Mouse (Mus musculus) E14TG2a.4 (cell line): ENCODE results near the gene Dpf1.

Experiments
- H3K27me3 ChIP-seq: 2 replicates; pipeline ENCODE4 v1.6.1; 2014; ENCODE audit warnings: low read length, control low read depth; ENCODE audit not compliant: insufficient read depth
- H3K36me3 ChIP-seq: 2 replicates; pipeline ENCODE4 v1.6.1; 2014; ENCODE audit warnings: low read length, control low read depth; ENCODE audit not compliant: insufficient read depth
- H3K4me1 ChIP-seq: replicated peaks from 2 replicates; pipeline ENCODE4 v1.6.1; 2014; ENCODE audit warnings: low read depth, low read length, control low read depth
- H3K4me3 ChIP-seq: replicated peaks from 2 replicates; pipeline ENCODE4 v1.5.1; 2014; ENCODE audit warnings: mild to moderate bottlenecking, low read length
- H3K9me3 ChIP-seq: 2 replicates; pipeline ENCODE4 v1.6.1; 2014; ENCODE audit warnings: low read length, control low read depth
- CTCF ChIP-seq: conservative IDR thresholded peaks from 2 replicates; pipeline ENCODE4 v1.5.1; 2014; ENCODE audit warnings: low read length
- NANOG ChIP-seq: IDR thresholded peaks from 2 replicates; pipeline ENCODE4 v1.6.1; 2014; ENCODE audit warnings: borderline replicate concordance, low read length, mixed read lengths
- POU5F1 ChIP-seq: IDR thresholded peaks from 2 replicates; pipeline ENCODE4 v1.6.1; 2014; ENCODE audit warnings: low read length, borderline replicate concordance

Dpf1 gene

DNA sequence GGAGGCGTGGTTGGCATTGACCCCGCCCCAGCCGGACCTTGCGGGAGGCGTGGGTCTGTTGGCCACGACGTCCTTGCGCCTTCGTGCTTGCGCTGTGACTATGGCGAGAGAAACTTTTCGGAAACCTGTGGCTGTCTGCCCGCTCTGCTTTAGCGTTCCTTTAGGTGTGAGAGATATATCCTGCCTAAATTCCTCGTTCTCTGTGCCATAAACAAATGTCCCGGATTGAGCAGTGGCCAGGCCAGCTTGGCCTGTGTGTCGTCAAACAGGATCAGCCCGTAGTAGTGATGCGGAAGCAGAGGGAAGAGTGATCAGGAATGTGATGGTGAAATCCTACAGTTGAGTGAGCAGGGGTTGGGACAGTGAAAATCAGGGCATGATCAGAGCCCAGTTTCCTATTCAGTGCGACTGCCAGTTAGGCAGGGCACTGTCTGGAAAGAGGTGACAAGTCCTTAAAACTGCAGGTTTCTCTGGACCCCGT, 21.6 kb upstream of the Dpf1 start:
- TF ChIP-seq NANOG = no peak
- no peak for TF ChIP-seq CTCF
- no peak for TF ChIP-seq POU5F1
- peaks cover 62% of the 10 kb centered on the region for H3K4me1 ChIP-seq
- H3K9me3 ChIP-seq = no peaks in the 10 kb centered on the region
- peaks cover 24% of the 10 kb centered on the region for H3K36me3 ChIP-seq
- H3K4me3 ChIP-seq = peak overlapping the region; percentile 92
- peaks cover 7% of the 10 kb centered on the region; the same call in 1 of the 2 replicates for H3K27me3 ChIP-seq

DNA sequence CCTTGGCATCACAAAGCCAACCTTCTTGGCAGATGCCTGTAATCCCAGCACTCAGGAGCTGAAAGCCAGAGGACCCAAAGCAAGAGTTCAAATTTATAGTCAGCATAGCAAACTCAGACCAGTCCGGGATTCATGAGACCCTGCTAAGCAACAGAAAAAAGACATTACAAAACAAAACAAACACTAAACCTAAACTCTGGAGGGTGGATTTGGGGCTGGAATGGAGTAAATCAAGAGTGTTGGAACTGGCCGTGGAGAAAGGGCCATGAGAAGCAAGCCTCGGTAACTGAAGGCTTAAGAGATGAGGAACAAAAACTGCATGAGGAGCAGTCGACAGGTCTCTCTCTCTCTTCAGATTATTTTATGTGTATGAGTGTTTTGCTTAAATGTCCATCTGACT, 19.9 kb upstream of the Dpf1 start:
- TF ChIP-seq POU5F1 (no peak), CTCF (no peak), NANOG (no peak)
- H3K36me3 ChIP-seq = peaks cover 6% of the 10 kb centered on the region
- H3K4me3 ChIP-seq = no peak overlapping the region
- H3K9me3 ChIP-seq = peaks cover 6% of the 10 kb centered on the region
- H3K27me3 ChIP-seq = peaks cover 7% of the 10 kb centered on the region; the same call in 1 of the 2 replicates
- H3K4me1 ChIP-seq = peaks cover 52% of the 10 kb centered on the region

DNA sequence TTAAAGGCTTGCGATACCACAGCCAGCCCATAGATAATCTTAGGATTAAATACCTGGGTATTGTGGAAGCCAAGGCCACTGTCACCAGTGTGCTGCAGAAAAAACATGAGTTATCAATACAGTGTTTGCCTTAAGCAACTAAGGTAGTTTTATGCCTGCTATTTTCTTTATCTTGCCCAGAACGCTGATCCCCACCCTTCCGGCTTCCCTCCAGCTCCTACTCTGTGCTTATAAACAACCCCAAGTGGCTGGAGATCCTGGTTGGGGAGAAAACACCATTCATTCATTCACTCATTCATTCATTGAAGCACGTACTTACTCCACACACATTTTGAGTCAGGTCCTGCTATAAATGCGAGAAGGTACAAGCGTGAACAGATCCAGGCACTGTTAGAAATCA, 19.2 kb upstream of the Dpf1 start:
- TF ChIP-seq NANOG (no peak), CTCF (no peak), POU5F1 (no peak)
- H3K4me3 ChIP-seq = no peak overlapping the region
- peaks cover 48% of the 10 kb centered on the region for H3K4me1 ChIP-seq
- H3K27me3 ChIP-seq = peaks cover 7% of the 10 kb centered on the region; the same call in 1 of the 2 replicates
- H3K36me3 ChIP-seq = no peaks in the 10 kb centered on the region
- peaks cover 6% of the 10 kb centered on the region for H3K9me3 ChIP-seq

DNA sequence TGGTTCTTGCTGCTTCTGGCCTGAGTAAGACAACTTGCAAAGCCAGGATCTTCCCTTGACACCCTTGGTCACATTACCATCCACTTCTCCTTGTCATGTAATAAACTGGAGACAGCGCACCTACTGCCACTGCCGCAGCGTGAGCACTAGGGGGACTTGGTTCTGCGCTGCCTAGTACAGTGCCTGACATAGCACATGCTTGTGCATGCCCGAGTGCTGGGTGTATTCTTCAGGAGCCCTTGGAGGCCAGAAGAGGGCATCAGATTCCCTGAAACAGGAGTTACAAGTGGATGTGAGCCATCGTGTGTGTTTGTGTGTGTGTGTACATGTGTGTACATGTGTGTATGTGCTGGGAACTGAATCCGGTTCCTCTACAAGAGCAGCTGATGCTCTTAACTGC, 16.3 kb upstream of the Dpf1 start:
- Histone ChIP-seq H3K4me3 (no peak overlapping the region), H3K4me1 (peaks cover 58% of the 10 kb centered on the region), H3K27me3 (peaks cover 7% of the 10 kb centered on the region; the same call in 1 of the 2 replicates), H3K36me3 (peaks cover 10% of the 10 kb centered on the region), H3K9me3 (peaks cover 6% of the 10 kb centered on the region)
- TF ChIP-seq CTCF = 0 out of 2 replicates have a peak, but pooled peaks have one; percentile 4
- no peak for TF ChIP-seq POU5F1
- TF ChIP-seq NANOG = no peak

DNA sequence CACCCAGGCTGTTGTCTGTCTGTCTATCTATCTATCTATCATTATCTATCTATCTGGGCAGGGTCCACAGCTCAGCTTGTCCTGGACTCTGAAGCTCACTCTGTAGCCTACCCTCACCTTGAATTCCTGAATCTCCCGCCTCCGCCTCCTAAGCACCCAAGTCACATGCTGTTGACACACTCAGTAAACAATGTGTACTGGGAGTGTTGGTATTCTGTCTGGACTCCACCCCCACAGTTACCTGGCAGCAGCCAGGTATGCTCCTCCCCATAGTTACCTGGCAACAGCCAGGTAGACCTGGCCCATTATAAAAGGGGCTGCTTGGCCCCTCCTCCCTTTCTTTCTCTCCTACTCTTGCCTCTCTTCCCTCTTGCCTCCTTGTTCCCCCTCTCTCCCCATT, 15.7 kb upstream of the Dpf1 start:
- TF ChIP-seq NANOG = no peak
- TF ChIP-seq POU5F1 = no peak
- no peak for TF ChIP-seq CTCF

DNA sequence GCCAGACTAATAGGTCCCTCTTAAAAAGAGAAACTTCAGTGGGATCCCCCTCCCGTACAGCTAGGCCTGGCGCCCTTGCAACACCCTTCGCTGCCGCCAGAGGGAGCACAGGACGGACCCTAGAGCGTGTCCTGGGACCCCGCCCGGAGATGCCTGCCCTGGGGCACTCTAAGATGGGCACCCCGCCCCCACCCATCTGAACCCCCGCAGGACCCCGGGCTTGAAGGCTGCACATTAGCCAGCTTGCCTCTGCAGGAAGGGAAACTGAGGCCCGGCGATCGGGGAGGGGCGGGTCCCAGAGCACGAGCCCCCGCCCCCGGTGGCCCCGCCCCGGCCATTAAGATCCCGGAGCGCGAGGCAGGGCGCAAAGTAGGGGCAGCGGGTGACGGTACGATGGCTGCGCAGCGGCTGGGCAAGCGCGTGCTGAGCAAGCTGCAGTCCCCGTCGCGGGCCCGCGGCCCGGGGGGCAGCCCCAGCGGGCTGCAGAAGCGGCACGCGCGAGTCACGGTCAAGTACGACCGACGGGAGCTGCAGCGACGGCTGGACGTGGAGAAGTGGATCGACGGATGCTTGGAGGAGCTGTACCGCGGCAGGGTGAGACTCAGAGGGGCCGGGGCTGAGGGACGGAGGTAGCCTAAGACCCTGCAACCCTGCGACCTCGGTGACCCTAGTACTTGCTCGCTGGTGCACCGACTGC, 14.7 kb upstream of the Dpf1 start, which contains the start of gene Ppp1r14a:
Gene Ppp1r14a (plus strand): TSS at position 367 of the 697 bp plus-strand sequence.
- TF ChIP-seq NANOG (no peak), CTCF (peak; percentile 95)
- peaks cover 6% of the 10 kb centered on the region for H3K9me3 ChIP-seq

More for the DNA sequence above, 15.7 kb upstream of the Dpf1 start:
- H3K9me3 ChIP-seq = peaks cover 6% of the 10 kb centered on the region
- peaks cover 60% of the 10 kb centered on the region for H3K4me1 ChIP-seq
- peaks cover 15% of the 10 kb centered on the region for H3K36me3 ChIP-seq
- peaks cover 7% of the 10 kb centered on the region; the same call in 1 of the 2 replicates for H3K27me3 ChIP-seq
- H3K4me3 ChIP-seq = no peak overlapping the region

DNA sequence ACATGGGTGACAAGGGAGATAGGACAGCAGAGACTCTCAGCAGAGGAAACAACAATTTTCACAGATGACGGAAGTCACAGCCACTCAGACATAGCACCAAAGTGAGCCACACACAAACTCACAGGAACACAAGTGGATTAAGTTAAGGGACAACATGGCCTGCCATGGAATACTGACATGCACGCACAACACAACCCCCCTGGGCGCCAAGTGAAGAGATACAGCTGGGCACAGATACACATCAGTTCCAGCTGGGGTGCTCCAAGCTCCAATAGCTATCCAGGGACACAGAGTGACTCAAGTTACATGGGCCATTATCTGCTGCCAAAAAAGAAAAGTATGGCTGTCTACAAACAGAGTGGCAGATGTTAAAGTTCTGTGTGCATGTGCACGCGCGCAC, 13.9 kb upstream of the Dpf1 start:
- peaks cover 5% of the 10 kb centered on the region; the same call in 1 of the 2 replicates for H3K27me3 ChIP-seq
- peaks cover 6% of the 10 kb centered on the region for H3K9me3 ChIP-seq
- peak overlapping the region; percentile 85 for H3K4me3 ChIP-seq
- TF ChIP-seq NANOG = no peak
- no peak for TF ChIP-seq CTCF
- TF ChIP-seq POU5F1 = no peak
- peaks cover 72% of the 10 kb centered on the region for H3K4me1 ChIP-seq
- H3K36me3 ChIP-seq = peaks cover 15% of the 10 kb centered on the region

More for the DNA sequence above, 14.7 kb upstream of the Dpf1 start, which contains the start of gene Ppp1r14a:
- Histone ChIP-seq H3K4me3 (peak within 1 kb of the TSS; percentile 85), H3K27me3 (peaks cover 7% of the 10 kb centered on the region; the same call in 1 of the 2 replicates), H3K4me1 (peaks cover 70% of the 10 kb centered on the region), H3K36me3 (peaks cover 15% of the 10 kb centered on the region)

DNA sequence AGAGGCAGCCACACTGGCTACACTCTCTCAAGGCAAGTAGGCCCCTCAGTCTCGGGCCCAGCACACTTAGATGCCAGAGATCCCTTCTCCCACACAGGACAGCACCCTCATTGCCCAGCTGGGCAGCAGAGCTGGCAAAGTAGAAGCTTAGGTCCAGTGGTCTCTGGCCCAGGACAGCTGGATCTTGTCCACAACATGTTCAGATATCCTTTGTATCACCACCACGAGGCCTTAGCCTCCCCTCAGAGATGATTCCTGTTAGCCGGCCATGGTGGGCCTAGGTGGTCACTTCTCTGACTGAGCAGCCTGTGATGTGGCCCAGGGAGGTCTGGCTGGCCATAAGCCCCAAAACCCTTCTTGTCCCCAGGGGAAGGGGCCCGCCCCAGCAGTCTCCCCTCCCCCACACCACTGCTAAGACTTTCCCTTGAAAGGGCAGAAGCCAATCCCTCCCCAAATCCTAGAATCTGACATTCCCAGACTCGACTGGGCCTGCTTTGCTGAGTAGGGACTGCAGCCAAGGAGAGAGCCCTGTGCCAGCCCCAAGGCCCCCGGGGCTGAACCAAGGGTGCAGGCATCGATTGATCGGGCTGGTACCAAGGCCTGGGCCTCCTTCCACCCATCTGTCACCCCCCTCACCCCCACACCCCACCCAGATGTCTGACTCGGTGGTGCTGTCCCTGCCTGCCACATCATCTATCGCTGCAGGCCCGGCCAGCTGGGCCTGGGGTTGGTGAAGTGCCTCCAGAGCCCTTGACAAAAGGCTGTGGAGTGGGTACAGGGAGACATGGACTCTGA, 12.9 kb upstream of the Dpf1 start:
- TF ChIP-seq POU5F1 (no peak), CTCF (no peak), NANOG (no peak)
- H3K36me3 ChIP-seq = peaks cover 15% of the 10 kb centered on the region

More for the DNA sequence above, 12.9 kb upstream of the Dpf1 start:
- H3K27me3 ChIP-seq = no peaks in the 10 kb centered on the region; the same call in 1 of the 2 replicates
- peak overlapping the region; percentile 39; the same call in 1 of the 2 replicates for H3K4me3 ChIP-seq
- peaks cover 71% of the 10 kb centered on the region for H3K4me1 ChIP-seq
- H3K9me3 ChIP-seq = peaks cover 6% of the 10 kb centered on the region
